ENCODE assay signal across 8 mouse cellular contexts in genomic region chr11:6290883-6291282, GRCm38 (mm10). TPM values are rescaled to one million over a fixed set of nuclear protein-coding genes. Genes with fewer than 3 reads are reported as not detected.
DNase-seq lines count a peak whose midpoint lies in the region; ATAC-seq and TF ChIP-seq lines count a peak whose summit lies in the region.

No protein-coding gene starts in this region.

- peaks cover 16% of the 10 kb centered on the region; the same call in 1 of the 2 replicates for H3K4me1 ChIP-seq in heart, embryonic 10.5 days
- H3K4me1 ChIP-seq in forebrain, embryonic 11.5 days (replicated peaks; ENCODE audit: control insufficient read depth, insufficient read depth, low read length) = peaks cover 6% of the 10 kb centered on the region; the same call in 1 of the 2 replicates
- peaks cover 46% of the 10 kb centered on the region for H3K4me1 ChIP-seq in liver, embryonic 12.5 days

- peaks cover 39% of the 10 kb centered on the region for H3K79me3 ChIP-seq in C2C12 (ENCODE audit: low read depth)

- peaks cover 40% of the 10 kb centered on the region for H3K79me2 ChIP-seq in C2C12 (ENCODE audit: control insufficient read depth, insufficient read depth)

- H3K36me3 ChIP-seq in heart, embryonic 10.5 days = no peaks in the 10 kb centered on the region
- H3K36me3 ChIP-seq in C2C12 (ENCODE audit: control insufficient read depth, insufficient read depth) = no peaks in the 10 kb centered on the region
- no peaks in the 10 kb centered on the region for H3K36me3 ChIP-seq in forebrain, embryonic 11.5 days (ENCODE audit: control insufficient read depth, insufficient read depth, low read length)
- no peaks in the 10 kb centered on the region for H3K36me3 ChIP-seq in liver, embryonic 12.5 days

- 25% methylated on average over 3 of the region's 3 CpGs for WGBS in heart, embryonic 10.5 days
- WGBS in forebrain, embryonic 11.5 days = 31% methylated on average over 3 of the region's 3 CpGs
- 23% methylated on average over 3 of the region's 3 CpGs for WGBS in liver, embryonic 12.5 days (ENCODE audit: insufficient replicate concordance)

- H3K4me2 ChIP-seq in forebrain, embryonic 11.5 days (ENCODE audit: low read depth, low read length, severe bottlenecking) = peak overlapping the region; percentile 93
- peak overlapping the region; percentile 70 for H3K4me2 ChIP-seq in liver, embryonic 12.5 days

- DNase-seq in heart, embryonic 10.5 days (ENCODE audit: low spot score) = no peak
- DNase-seq in heart, postnatal 4 days = no peak
- DNase-seq in forebrain, embryonic 11.5 days (ENCODE audit: low spot score) = no peak
- no peak for DNase-seq in right cerebral cortex, postnatal 14 days
- DNase-seq in adrenal gland, postnatal 14 days = no peak

- H3K4me3 ChIP-seq in heart, embryonic 10.5 days = peak overlapping the region; percentile 85
- peak overlapping the region; percentile 64 for H3K4me3 ChIP-seq in C2C12 (ENCODE audit: insufficient read depth, poor library complexity, severe bottlenecking)
- peak overlapping the region; percentile 80 for H3K4me3 ChIP-seq in forebrain, embryonic 11.5 days (ENCODE audit: low read depth, low read length)
- H3K4me3 ChIP-seq in liver, embryonic 12.5 days = peak overlapping the region; percentile 88

- H3K27ac ChIP-seq in heart, embryonic 10.5 days = peak overlapping the region; percentile 95
- no peak overlapping the region for H3K27ac ChIP-seq in forebrain, embryonic 11.5 days (ENCODE audit: low read depth, low read length)
- peak overlapping the region; percentile 97 for H3K27ac ChIP-seq in liver, embryonic 12.5 days

- no peaks in the 10 kb centered on the region for H3K27me3 ChIP-seq in heart, embryonic 10.5 days (ENCODE audit: insufficient read depth, poor library complexity, severe bottlenecking)
- peaks cover 5% of the 10 kb centered on the region for H3K27me3 ChIP-seq in C2C12 (ENCODE audit: control insufficient read depth, insufficient read depth, insufficient read length)
- no peaks in the 10 kb centered on the region for H3K27me3 ChIP-seq in forebrain, embryonic 11.5 days (ENCODE audit: control insufficient read depth, insufficient read depth, low read length)
- no peaks in the 10 kb centered on the region for H3K27me3 ChIP-seq in liver, embryonic 12.5 days (replicated peaks)

- no peak for TF ChIP-seq CTCF in C2C12 (IDR thresholded peaks at IDR 0.05; ENCODE audit: control insufficient read depth, insufficient read depth, insufficient read length)

- no peak overlapping the region for H3ac ChIP-seq in C2C12 (ENCODE audit: control insufficient read depth, insufficient read length, low read depth)

- ATAC-seq in forebrain, embryonic 11.5 days (replicated peaks; ENCODE audit: low FRiP score) = no peak
- ATAC-seq in liver, embryonic 12.5 days = no peak
- no peak for ATAC-seq in megakaryocyte progenitor cell, adult 5-6 weeks (replicated peaks; ENCODE audit: poor library complexity)

- peak overlapping the region; percentile 62 for H3K9ac ChIP-seq in forebrain, embryonic 11.5 days (ENCODE audit: low read length)
- peak overlapping the region; percentile 85 for H3K9ac ChIP-seq in liver, embryonic 12.5 days

- H3K9me3 ChIP-seq in heart, embryonic 10.5 days = no peaks in the 10 kb centered on the region
- no peaks in the 10 kb centered on the region for H3K9me3 ChIP-seq in forebrain, embryonic 11.5 days (ENCODE audit: control insufficient read depth, low read length)
- no peaks in the 10 kb centered on the region for H3K9me3 ChIP-seq in liver, embryonic 12.5 days (replicated peaks)

TF ChIP-seq in C2C12, 6 proteins besides CTCF, POLR2A, EP300 and RAD21:
- TF ChIP-seq MYOG (IDR thresholded peaks at IDR 0.05; ENCODE audit: control insufficient read depth, extremely low read depth, insufficient read length) (no peak), CEBPB (IDR thresholded peaks at IDR 0.05; ENCODE audit: low read depth) (no peak)

RNA-seq across cellular contexts. Expression of gene Ogdh, which starts 0.6 kb away (rescaled TPM):
- polyA plus RNA-seq in heart, embryonic 10.5 days (2016; fragmentation: Nextera tagmentation; extraction: Ambion mirVana) = 187 and 299 TPM in 2 replicates
- total RNA-seq in heart, postnatal 4 days (2021) = 100 to 1,000 TPM; 874 to 885 TPM
- polyA plus RNA-seq in C2C12 (2012; fragmentation: generic; extraction: Trizol) = 102 TPM
- polyA plus RNA-seq in forebrain, embryonic 11.5 days (2014; fragmentation: Nextera tagmentation; extraction: Ambion mirVana) = 105 and 109 TPM in 2 replicates
- polyA plus RNA-seq in liver, embryonic 12.5 days (2016; fragmentation: Nextera tagmentation; extraction: Ambion mirVana) = 119 and 123 TPM in 2 replicates
- total RNA-seq in megakaryocyte progenitor cell, adult 5-6 weeks (2015) = 110 and 113 TPM in 2 replicates
- 84.7 and 91.1 TPM in 2 replicates for total RNA-seq in megakaryocyte progenitor cell, adult 5-6 weeks (2017)
- 914 and 944 TPM in 2 replicates for total RNA-seq in adrenal gland, postnatal 14 days (2021)

RNA-seq across cellular contexts. Expression of gene Tmed4, which starts 16.2 kb away (rescaled TPM):
- polyA plus RNA-seq in heart, embryonic 10.5 days (2016; fragmentation: Nextera tagmentation; extraction: Ambion mirVana) = 85.6 and 101 TPM in 2 replicates
- 10 to 100 TPM; 62.9 to 68.5 TPM for total RNA-seq in heart, postnatal 4 days (2021)
- polyA plus RNA-seq in C2C12 (2012; fragmentation: generic; extraction: Trizol) = 58.0 TPM
- 135 and 144 TPM in 2 replicates for polyA plus RNA-seq in forebrain, embryonic 11.5 days (2014; fragmentation: Nextera tagmentation; extraction: Ambion mirVana)
- polyA plus RNA-seq in liver, embryonic 12.5 days (2016; fragmentation: Nextera tagmentation; extraction: Ambion mirVana) = 45.6 and 46.4 TPM in 2 replicates
- total RNA-seq in megakaryocyte progenitor cell, adult 5-6 weeks (2015) = 54.5 and 60.0 TPM in 2 replicates
- 54.8 and 63.7 TPM in 2 replicates for total RNA-seq in megakaryocyte progenitor cell, adult 5-6 weeks (2017)
- total RNA-seq in adrenal gland, postnatal 14 days (2021) = 87.9 and 88.6 TPM in 2 replicates

RNA-seq across cellular contexts. Expression of gene Ddx56, which starts 23.3 kb away (rescaled TPM):
- polyA plus RNA-seq in heart, embryonic 10.5 days (2016; fragmentation: Nextera tagmentation; extraction: Ambion mirVana) = 93.7 and 111 TPM in 2 replicates
- total RNA-seq in heart, postnatal 4 days (2021) = 10 to 100 TPM; 37.5 to 38.2 TPM
- 77.3 TPM for polyA plus RNA-seq in C2C12 (2012; fragmentation: generic; extraction: Trizol)
- 104 and 110 TPM in 2 replicates for polyA plus RNA-seq in forebrain, embryonic 11.5 days (2014; fragmentation: Nextera tagmentation; extraction: Ambion mirVana)
- polyA plus RNA-seq in liver, embryonic 12.5 days (2016; fragmentation: Nextera tagmentation; extraction: Ambion mirVana) = 94.9 and 98.2 TPM in 2 replicates
- total RNA-seq in megakaryocyte progenitor cell, adult 5-6 weeks (2015) = 34.7 and 44.6 TPM in 2 replicates
- 44.6 and 51.4 TPM in 2 replicates for total RNA-seq in megakaryocyte progenitor cell, adult 5-6 weeks (2017)
- 50.1 and 50.7 TPM in 2 replicates for total RNA-seq in adrenal gland, postnatal 14 days (2021)
